Mouse (Mus musculus) neural tube, embryonic 14.5 days (tissue): ENCODE measurements at regions not wholly inside any gene's neighbourhood (a gene's known extent, or its start where the extent isn't known, plus 50 kb on each side); places are given as distances from the start of the nearest gene placed in this dataset.

ENCODE experiments used
- ATAC-seq: fragments of 200-750 bp; cut with Nextera tagmentation; 2 replicates; pipeline ENCODE4 v1.8.0; 2017; ENCODE audit warnings: low read depth, mild to moderate bottlenecking, moderate TSS enrichment, moderate library complexity
- H3K27ac ChIP-seq: fragments of 300-500 bp; sonication (generic); 2 replicates; pipeline ENCODE4 v1.5.1; 2014; ENCODE audit warnings: low read depth, mild to moderate bottlenecking, control low read depth, low read length, moderate library complexity, mixed read lengths
- H3K27me3 ChIP-seq: fragments of 300-500 bp; sonication (generic); 2 replicates; pipeline ENCODE4 v1.6.1; 2014; ENCODE audit warnings: low read length; ENCODE audit not compliant: control insufficient read depth, insufficient read depth
- H3K36me3 ChIP-seq: fragments of 300-500 bp; sonication (generic); 2 replicates; pipeline ENCODE4 v1.6.1; 2014; ENCODE audit warnings: low read length, mixed read lengths; ENCODE audit not compliant: control insufficient read depth, insufficient read depth
- H3K4me1 ChIP-seq: fragments of 300-500 bp; sonication (generic); 2 replicates; pipeline ENCODE4 v1.6.1; 2014; ENCODE audit warnings: low read length; ENCODE audit not compliant: control insufficient read depth, insufficient read depth
- H3K4me2 ChIP-seq: fragments of 300-500 bp; sonication (generic); 2 replicates; pipeline ENCODE4 v1.6.1; 2014; ENCODE audit warnings: mild to moderate bottlenecking, low read depth, low read length, control low read depth
- H3K4me3 ChIP-seq: fragments of 300-500 bp; sonication (generic); 2 replicates; pipeline ENCODE4 v1.5.1; 2014; ENCODE audit warnings: low read depth, low read length, control low read depth, mixed read lengths
- H3K9ac ChIP-seq: fragments of 300-500 bp; sonication (generic); replicated peaks from 2 replicates; pipeline ENCODE4 v1.6.1; 2014; ENCODE audit warnings: low read depth, mild to moderate bottlenecking, control low read depth, low read length, mixed read lengths
- H3K9me3 ChIP-seq: fragments of 300-500 bp; sonication (generic); 2 replicates; pipeline ENCODE4 v1.6.1; 2016; ENCODE audit warnings: low read length; ENCODE audit not compliant: control insufficient read depth
- WGBS: fragments of 180-500 bp; shearing (Covaris S2); extraction: QIAGEN DNeasy Blood & Tissue Kit; methylation state at CpG from one replicate; pipeline ENCODE4 v1.1.7; 2014; 5-methylcytosine and 5-hydroxymethylcytosine counted together

- WGBS, result 40% methylated on average over 4 of the region's 4 CpGs
- Histone ChIP-seq H3K4me3 (no peak overlapping the region), H3K27me3 (no peaks in the 10 kb centered on the region), H3K36me3 (no peaks in the 10 kb centered on the region), H3K9ac (no peak overlapping the region), H3K9me3 (no peaks in the 10 kb centered on the region), H3K4me2 (no peak overlapping the region), H3K27ac (no peak overlapping the region), H3K4me1 (no peaks in the 10 kb centered on the region)
- ATAC-seq, result no peak
Observed at GRCm38 (mm10) chr4:95435080-95435479, 122.2 kb upstream of the Fggy start.

GRCm38 (mm10) chr4:95439834-95440233 lies 117.5 kb upstream of the Fggy start:
- Histone ChIP-seq H3K36me3 (no peaks in the 10 kb centered on the region), H3K4me2 (no peak overlapping the region), H3K27ac (no peak overlapping the region), H3K9me3 (no peaks in the 10 kb centered on the region), H3K27me3 (no peaks in the 10 kb centered on the region), H3K4me1 (no peaks in the 10 kb centered on the region), H3K9ac (no peak overlapping the region), H3K4me3 (no peak overlapping the region)
- ATAC-seq, result no peak
- 33% methylated on average over 1 of the region's 1 CpGs for WGBS

GRCm38 (mm10) chr4:95443854-95444811 lies 113.2 kb upstream of the Fggy start:
- ATAC-seq, result no peak
- 44% methylated on average over 12 of the region's 12 CpGs for WGBS
- H3K9ac ChIP-seq, result no peak overlapping the region

GRCm38 (mm10) chr4:95450286-95450685 lies 107.0 kb upstream of the Fggy start:
- Histone ChIP-seq H3K27ac (no peak overlapping the region), H3K27me3 (no peaks in the 10 kb centered on the region), H3K4me2 (no peak overlapping the region), H3K9me3 (no peaks in the 10 kb centered on the region), H3K4me3 (no peak overlapping the region), H3K4me1 (no peaks in the 10 kb centered on the region), H3K9ac (no peak overlapping the region), H3K36me3 (no peaks in the 10 kb centered on the region)
- no peak for ATAC-seq
- WGBS, result 86% methylated on average over 1 of the region's 1 CpGs

More at GRCm38 (mm10) chr4:95443854-95444811, 113.2 kb upstream of the Fggy start:
- H3K4me2 ChIP-seq, result no peak overlapping the region
- H3K27ac ChIP-seq, result no peak overlapping the region
- H3K27me3 ChIP-seq, result no peaks in the 10 kb centered on the region
- H3K9me3 ChIP-seq, result no peaks in the 10 kb centered on the region
- H3K4me3 ChIP-seq, result no peak overlapping the region
- H3K36me3 ChIP-seq, result no peaks in the 10 kb centered on the region
- no peaks in the 10 kb centered on the region for H3K4me1 ChIP-seq

GRCm38 (mm10) chr4:95451831-95452230 lies 105.5 kb upstream of the Fggy start:
- no peaks in the 10 kb centered on the region for H3K27me3 ChIP-seq
- H3K4me3 ChIP-seq, result no peak overlapping the region
- no peak for ATAC-seq
- no peaks in the 10 kb centered on the region for H3K36me3 ChIP-seq
- no peaks in the 10 kb centered on the region for H3K4me1 ChIP-seq
- no peak overlapping the region for H3K27ac ChIP-seq
- H3K9me3 ChIP-seq, result no peaks in the 10 kb centered on the region
- WGBS, result 87% methylated on average over 3 of the region's 3 CpGs
- H3K4me2 ChIP-seq, result no peak overlapping the region
- H3K9ac ChIP-seq, result no peak overlapping the region

- no peaks in the 10 kb centered on the region for H3K4me1 ChIP-seq
- H3K9ac ChIP-seq, result no peak overlapping the region
- H3K36me3 ChIP-seq, result no peaks in the 10 kb centered on the region
- 68% methylated on average over 1 of the region's 1 CpGs for WGBS
- H3K4me2 ChIP-seq, result no peak overlapping the region
- H3K27me3 ChIP-seq, result no peaks in the 10 kb centered on the region
- H3K4me3 ChIP-seq, result no peak overlapping the region
- ATAC-seq, result no peak
- H3K9me3 ChIP-seq, result no peaks in the 10 kb centered on the region
- H3K27ac ChIP-seq, result no peak overlapping the region
Observed at GRCm38 (mm10) chr4:95456318-95456717, 101.0 kb upstream of the Fggy start.

- Histone ChIP-seq H3K4me1 (no peaks in the 10 kb centered on the region), H3K27me3 (no peaks in the 10 kb centered on the region), H3K4me3 (no peak overlapping the region), H3K9ac (no peak overlapping the region), H3K36me3 (no peaks in the 10 kb centered on the region), H3K27ac (no peak overlapping the region), H3K9me3 (no peaks in the 10 kb centered on the region), H3K4me2 (no peak overlapping the region)
- ATAC-seq, result no peak
- 91% methylated on average over 5 of the region's 5 CpGs for WGBS
Observed at GRCm38 (mm10) chr4:95456943-95457342, 100.4 kb upstream of the Fggy start.

- ATAC-seq, result no peak
- H3K4me2 ChIP-seq, result no peak overlapping the region
- H3K9me3 ChIP-seq, result no peaks in the 10 kb centered on the region
- 87% methylated on average over 3 of the region's 3 CpGs for WGBS
- H3K36me3 ChIP-seq, result no peaks in the 10 kb centered on the region
- H3K9ac ChIP-seq, result no peak overlapping the region
- H3K4me1 ChIP-seq, result no peaks in the 10 kb centered on the region
- no peaks in the 10 kb centered on the region for H3K27me3 ChIP-seq
- H3K27ac ChIP-seq, result no peak overlapping the region
- H3K4me3 ChIP-seq, result no peak overlapping the region
Observed at GRCm38 (mm10) chr4:95462476-95462875, 94.8 kb upstream of the Fggy start.

- Histone ChIP-seq H3K4me1 (no peaks in the 10 kb centered on the region), H3K9ac (no peak overlapping the region), H3K36me3 (no peaks in the 10 kb centered on the region), H3K27ac (no peak overlapping the region), H3K4me3 (no peak overlapping the region), H3K9me3 (no peaks in the 10 kb centered on the region), H3K27me3 (no peaks in the 10 kb centered on the region), H3K4me2 (no peak overlapping the region)
- WGBS, result 84% methylated on average over 8 of the region's 8 CpGs
- ATAC-seq, result no peak
Observed at GRCm38 (mm10) chr4:95463082-95463825, 94.1 kb upstream of the Fggy start.
